Mouse (Mus musculus) lung, postnatal 4 days (tissue): ENCODE results near the gene Atp7b.

Experiments
- DNase-seq, 2 experiments: peaks; one replicate each; pipeline ENCODE4 v3.0.0; 2021

The Atp7b gene

DNA sequence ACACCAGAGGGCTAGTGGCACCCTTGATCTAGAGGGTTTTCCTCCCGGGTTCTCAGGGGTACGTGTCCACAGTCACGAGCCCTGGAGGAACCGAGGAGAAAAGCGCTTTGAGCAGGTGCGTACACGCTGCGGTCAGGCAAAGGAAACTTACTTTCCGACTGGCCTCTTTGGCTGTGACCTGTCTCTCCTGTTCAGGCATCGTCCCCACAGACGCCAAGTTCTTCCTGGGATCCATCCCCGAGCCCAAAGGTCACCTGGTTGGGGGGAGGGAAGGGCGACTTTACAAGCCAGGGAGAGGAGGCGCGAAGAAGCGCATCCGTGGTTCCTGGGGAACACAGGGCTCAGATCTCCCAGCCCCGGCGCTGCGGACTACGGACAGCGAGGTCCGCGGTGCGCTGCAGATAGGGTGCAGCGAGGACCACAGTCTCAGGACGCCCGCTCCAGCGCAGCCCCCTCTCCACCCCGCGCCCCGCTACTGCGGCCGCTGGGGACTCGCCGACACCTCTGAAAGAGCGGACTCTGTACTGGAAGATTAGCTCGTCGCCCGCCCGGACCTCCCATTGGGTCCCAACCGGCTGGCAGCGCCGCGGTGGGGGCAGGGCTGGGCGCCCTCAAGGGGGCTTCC is at the start of gene Atp7b:
TSS of gene Atp7b (minus strand) at position 485 of the 625 bp plus-strand sequence.
- peak in 1 of 2 experiments; percentile 25 for DNase-seq

DNA sequence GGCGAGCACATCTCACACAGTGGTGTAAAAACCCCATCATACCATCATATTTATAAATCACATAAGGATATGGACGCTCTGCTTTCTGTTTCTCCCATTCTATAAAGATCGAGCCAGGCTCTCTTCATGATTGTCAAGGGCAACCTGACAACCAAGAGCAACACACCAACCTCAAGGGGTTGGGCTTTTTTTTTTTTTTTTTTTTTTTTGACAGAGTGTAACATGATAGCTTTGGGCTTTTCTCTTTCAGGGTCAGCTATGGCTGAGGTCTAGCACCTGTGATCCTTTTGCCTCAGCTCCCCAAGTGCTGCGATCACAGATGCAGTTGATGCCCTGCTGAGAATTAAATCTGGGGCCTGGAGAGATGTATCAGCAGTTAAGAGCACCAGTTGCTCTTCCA is 46.9 kb upstream of the Atp7b start:
- no peak for DNase-seq

DNA sequence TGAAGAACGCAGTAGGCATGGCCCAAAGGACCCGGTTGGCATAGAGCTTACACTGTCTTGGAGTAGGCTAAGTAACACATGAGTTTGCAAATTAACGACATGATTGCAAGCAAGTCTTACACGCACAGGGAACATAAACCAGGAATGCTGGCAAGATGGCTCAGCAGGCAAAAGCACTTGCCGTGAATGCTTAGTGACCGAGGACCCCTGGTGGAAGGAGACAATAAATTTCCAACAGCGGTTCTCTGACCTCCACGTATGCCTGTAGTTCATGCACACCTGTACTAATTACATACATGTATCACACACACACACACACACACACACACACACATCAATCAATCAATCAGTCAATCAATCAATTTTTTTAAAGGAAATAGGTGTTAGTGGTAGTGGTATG is 31.5 kb upstream of the Atp7b start:
- no peak for DNase-seq

DNA sequence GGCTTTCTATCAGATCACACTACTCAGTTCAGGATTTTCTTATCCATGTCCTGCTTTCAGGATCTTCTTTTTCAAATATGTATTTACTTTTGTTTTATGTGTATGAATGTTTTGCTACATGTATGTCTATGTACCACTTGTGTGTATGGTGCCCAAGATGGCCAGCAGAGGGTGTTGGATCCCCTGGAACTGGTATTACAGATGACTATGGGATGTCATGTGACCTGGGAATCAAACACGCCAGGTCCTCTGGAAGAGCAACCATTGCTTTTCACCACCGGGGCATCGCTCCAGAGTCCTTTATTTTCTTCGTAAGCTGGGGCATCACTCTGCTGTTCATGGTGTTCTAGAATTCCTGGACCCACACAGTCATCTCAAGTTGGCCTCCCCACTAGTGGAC is 29.1 kb upstream of the Atp7b start:
- DNase-seq, result no peak

DNA sequence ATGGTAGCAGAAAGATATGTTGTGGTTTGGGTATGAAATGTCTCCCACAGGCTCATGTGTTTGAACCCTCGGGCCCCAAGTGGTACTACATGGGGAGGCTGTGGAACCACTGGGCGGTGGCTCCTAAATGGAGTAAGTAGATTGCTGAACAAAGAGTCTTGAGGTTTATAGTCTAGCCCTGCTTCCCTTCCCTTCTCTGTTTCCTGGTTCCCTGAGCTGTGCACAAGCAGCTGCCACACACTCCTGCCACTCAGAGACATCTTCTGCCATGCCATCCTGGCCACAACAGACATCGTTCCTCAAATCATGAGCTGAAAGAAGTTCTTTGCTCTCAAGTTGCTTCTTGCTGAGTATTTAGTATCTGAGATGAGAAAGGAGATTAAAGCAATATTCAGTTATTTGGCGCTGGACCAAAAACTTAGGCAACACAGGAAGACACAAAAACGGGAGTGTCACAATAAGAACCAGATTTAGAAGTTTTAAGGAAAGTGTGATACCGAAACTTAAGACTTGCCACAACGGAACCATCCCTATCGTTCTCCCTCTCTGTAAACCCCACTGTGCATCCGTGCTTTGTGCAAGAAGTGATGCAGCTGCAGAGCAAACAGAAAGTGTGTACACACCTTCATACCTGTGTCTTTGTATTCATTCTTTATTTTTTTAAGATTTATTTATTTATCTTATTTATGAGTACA is 19.4 kb upstream of the Atp7b start:
- no peak for DNase-seq

DNA sequence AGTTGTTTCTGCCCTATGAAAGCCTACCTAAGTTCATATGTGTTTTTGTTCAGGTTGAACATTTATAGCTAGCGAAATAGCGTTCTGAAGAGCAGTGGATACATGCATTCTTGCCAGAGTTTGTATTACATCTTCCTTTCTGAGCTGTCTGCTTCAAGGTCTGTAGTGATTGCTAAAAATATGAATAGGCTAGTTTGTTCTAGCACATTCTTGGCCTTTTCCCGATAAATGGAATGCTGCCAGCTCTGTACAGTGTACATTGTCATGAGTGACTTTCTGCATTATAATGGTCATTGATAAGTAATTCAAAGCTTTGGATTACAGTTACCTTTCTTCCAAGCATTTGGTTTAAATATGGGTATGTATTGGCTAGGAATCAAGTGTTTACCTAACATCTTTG is 1.0 kb upstream of the Atp7b start:
- DNase-seq, result no peak

DNA sequence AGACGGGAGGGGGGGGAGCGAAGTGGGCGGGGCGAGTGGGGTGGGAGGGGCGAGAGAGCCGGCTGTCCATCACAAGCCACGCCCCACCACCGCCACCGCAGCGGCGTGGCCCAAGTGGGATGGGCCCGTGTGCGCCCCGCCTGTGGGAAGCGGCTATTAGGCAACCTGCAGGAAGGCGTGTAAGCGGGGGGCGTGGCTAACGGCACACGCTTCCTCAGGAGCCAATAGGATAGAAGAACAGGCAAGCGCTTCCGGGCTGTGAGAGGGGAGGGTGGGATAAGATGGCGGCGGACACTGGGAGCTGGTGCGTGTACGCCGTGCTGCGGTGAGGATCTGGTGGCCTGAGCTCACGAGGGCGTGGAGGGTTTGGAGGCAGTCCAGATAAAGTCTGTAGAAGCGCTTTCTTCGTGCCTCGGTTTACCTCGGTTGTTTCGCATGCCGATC is 363 bp upstream of the Atp7b start, which contains the start of gene Alg11:
TSS of gene Alg11 (plus strand) at position 276 of the 444 bp plus-strand sequence.
- peak; percentile 96 to 99 for DNase-seq

DNA sequence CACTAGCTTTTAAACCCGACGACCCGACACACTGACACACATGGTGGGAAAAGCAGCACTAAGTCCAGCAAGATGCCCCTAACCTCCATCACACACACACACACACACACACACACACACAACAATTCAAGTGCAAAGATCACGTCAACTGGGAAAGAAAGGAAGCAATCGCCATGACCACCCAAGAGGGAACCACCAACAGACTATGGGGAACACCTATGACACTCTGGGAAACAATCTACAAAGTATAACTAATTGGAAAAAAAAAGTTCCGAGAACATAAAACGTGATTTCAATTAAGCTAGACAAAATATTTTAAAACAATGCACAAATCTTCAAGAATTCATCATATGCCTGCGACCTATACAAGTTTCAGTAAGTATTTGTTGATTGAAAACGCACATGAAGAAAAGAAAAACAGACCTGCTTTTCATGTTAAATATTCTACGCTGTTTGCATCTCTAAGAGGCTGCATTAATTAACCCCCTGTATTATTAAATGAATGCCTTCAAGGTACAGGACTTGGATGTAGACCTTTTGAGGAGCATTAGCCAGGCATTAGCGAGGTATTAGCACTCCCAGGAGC is 859 bp downstream of the Atp7b start:
- DNase-seq, result no peak

DNA sequence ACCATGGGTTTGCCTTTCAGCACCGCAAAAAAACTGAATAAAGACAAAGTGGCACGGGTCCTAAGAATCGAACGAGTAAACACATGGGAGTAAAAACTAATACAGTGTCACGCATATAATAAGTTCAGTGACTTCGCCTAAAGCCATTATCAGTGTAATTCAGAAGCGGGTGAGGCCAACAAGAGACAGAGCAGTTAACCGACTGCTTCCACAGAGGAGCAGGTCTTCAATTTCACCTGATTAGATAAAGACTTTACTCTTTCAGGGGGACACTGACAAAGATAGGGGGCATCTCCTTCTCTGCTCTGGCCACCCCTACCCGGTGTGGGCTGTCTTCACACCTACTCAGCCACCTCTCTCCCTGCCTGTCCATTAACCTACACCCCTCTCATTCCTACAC is 1.7 kb downstream of the Atp7b start:
- no peak for DNase-seq

DNA sequence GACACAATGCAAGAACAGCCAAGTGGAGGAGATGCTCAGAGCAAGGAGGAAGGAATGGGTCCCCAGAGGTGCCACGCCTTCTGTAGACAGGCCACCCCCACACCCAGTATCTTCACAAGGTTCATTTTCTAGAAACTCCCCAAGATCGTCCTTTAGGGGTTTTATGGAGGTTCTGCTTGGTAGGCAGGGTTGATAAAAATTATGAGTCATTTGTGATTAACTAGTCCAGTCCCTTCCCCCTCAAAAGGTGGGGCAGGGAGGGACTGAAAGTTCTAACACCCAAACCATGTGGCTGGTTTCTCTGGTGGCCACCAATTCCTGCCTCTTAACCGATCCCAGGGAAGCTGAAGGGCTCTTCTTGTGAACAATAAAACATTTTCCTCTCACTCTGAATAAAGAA is 3.3 kb downstream of the Atp7b start:
- no peak for DNase-seq

DNA sequence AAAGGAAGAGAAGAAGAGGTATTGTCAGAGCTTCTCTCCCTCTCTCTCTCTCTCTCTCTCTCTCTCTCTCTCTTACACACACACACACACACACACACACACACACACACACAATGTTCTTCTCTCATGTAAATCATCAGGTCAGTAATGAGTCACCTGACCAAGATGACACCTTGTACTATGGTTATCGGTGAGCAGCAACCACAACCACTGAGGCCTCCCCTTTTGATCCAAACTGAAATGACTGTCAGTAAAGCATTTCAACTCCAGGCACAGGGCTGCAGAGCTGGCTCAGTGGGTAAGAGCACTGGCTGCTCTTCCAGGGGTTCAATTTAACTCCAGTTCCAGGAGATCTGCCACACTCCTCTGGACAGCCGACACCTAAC is 4.6 kb downstream of the Atp7b start:
- DNase-seq, result no peak

DNA sequence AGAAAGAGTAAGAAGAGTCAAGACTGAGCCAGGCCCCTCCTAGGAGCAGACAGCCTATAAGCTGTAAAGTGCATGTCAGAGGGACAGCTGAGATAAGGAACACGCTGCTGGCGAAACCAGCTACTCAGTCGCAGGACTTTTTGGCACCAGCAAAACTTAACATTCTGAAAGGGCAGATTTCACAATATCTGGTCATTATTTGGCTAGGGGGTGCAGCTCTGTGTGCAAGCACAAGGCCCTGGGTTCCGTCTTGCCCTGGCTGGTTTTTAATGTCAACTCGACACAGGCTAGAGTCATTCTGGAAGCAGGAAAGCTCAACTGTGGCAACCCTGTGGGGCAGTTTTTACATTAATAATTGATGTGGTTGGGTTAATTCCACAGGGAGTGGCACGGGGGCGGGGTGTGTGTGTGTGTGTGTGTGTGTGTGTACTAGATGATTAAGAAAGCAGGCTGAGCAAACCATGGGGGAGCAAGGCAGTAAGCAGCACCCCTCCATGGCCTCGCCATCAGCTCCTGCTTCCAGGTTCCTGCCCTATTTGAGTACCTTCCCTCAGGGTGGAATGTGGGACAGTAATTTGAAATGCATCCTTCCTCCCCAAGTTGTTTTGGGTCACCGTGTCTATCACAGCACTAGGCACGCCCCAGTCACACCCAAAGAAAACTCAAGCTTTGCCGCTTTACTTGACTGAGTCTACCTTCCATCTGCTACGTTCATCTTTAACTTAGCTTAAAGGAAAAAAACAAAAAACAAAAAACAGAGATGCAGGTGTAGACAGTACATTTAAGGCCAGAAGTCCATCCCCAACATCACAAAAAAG is 5.2 kb downstream of the Atp7b start:
- peak; percentile 8 to 34 for DNase-seq

DNA sequence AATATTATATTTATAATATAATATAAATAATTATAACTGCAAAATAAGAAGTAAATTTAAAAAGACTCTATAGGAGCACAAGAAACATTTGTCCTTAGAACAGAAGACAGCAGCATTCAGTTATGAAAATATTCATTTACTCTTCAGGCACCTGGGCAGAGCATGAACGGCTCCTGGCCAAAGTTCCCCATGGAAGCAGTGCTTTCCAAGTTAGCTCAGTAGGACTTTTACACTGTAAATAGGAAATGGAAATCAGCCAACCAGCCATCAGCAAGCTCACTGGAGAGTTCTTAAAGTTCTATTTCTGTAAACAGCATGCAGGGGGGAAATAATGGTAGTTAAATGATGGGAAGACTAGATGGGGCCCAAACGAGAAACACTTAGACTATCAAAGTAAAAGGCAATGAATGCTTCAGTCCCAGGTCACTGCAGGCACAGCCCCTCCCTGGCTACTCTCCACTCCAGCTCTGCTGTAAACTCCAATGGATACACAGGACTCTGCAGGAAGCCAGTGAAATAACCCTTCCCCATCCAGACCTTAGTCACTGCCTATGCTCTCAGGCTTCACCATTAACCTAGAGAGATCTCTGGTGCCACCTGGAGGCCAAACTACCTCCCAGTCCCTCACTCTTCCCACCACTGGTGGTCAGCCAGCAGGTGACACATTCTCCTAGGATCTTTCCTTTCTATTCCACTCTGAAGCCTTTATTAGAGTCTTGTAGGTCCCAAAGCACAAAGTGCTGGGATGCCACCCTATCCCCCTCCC is 12.2 kb downstream of the Atp7b start:
- DNase-seq, result peak; percentile 35 to 70

DNA sequence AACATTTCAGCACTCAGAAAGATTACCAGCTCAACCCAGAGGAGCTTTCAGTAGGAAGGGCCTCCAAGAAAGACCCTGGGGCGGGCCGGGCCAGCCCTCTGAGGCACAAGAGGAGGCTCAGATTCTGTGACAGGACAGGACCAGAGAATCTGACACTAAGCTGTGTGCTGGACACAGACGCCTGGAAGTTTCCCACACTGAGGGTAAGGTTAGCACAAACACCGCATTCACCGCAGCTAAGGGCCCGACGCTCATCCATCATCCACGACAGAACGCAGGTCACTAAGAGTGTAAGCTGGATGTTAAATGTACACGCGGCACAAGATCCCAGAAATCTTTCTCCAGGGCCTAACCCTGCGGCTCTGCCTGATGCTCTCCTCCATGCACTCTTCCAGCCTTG is 16.4 kb downstream of the Atp7b start:
- no peak for DNase-seq

DNA sequence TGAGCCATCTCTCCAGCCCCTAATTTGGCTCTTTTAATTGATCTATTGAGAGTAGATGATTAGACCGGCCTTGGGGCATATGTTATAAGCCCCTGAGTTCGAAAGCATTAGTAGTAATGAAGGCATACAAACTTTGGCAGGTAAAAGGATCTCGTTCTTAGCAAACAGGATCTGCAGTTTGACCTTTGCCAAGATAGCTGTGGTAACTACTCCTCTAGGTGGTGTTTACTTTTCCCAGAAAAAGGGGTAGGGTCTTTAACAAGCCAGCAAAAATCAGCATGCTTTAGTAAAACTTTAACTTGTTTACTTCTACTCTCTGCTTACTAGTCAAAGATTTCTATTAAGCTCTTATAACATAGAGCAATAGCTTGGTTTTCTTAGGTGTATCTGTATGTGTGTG is 17.6 kb downstream of the Atp7b start:
- DNase-seq, result no peak

DNA sequence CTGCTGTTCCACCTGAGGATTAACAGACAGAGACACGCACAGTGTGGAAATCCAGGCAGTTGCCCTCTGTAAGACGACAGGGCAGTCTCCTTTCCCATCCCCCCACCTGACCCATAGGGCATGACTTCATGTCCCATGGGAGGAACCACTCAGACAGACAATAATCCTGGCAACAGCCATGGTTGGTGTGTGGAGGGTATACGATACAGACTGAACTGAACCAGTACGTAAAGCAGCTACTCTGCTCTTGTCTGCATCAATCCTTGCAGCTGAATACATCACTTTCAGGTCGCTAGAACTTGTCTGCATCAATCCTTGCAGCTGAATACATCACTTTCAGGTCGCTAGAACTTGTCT is 20.0 kb downstream of the Atp7b start:
- DNase-seq, result no peak

DNA sequence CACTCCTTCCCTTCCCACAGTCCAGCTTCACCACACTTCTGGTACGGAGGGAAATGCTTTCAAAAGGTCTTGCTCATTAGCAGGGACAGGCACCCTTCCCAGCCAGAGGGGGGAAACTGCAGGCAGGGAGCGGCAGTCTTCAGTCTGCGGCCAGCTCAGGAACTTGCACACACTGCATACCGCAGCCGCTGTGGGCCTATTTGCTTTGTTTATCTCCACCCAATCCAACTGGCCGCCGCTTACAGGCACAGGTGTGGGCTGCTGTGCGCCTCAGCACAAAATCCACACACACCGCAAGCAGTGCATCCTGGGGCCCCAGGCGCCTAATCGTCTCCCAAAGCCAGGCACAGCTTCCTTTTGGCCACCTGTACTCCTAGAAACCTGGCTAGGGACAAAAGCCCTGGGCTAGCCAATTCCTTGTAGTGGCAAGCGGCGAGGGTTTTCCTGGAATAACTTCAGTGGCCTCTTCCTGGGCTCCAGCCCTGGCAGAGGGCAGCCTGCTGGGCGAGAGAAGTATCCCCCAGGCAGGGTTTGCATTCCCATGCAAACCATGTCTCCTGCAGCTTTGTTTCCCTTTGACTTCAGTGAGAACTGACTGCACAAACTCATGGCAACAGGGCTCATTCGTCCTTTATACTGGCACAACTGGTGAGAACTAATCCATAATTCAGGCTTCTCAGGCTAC is 20.5 kb downstream of the Atp7b start:
- DNase-seq, result peak; percentile 48 to 71

DNA sequence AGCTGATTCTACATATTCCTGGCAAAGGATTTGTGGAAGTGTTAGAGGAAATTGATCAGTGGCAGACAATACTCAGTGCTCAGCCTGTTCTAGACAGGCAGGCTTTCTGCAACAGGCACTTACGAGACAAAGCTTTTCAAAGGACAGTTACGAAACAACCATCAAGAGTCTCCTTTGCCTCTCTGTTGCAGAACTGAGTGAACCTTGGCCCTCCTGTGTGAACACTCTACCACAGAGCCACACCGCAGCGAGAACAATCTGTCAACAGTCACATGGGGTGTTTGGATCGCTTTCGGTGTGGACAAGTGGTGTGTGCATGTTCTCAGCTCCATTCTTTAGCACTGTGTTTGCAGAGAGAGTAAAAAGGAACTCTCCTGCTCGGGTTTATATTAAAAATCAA is 23.1 kb downstream of the Atp7b start:
- DNase-seq, result peak; percentile 39 to 65

DNA sequence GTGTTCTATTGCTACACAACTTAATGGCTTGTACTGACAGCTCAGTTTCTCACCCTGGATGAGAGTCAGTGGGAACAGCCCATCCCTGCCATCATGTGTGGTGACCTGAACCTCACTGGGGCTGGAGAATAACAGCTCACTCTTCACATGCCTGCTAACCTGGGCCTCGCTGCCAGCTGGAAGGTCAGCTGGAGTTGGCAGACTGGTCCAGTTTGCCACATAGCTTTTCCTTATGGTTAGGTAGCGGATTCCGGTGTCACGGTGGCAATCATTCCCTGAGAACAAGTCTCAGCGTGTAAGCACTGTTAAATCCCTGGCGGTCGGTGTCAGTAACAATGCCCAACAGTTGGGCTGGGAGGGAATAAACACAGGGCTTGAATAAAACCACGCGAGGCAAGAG is 24.0 kb downstream of the Atp7b start:
- DNase-seq, result no peak

DNA sequence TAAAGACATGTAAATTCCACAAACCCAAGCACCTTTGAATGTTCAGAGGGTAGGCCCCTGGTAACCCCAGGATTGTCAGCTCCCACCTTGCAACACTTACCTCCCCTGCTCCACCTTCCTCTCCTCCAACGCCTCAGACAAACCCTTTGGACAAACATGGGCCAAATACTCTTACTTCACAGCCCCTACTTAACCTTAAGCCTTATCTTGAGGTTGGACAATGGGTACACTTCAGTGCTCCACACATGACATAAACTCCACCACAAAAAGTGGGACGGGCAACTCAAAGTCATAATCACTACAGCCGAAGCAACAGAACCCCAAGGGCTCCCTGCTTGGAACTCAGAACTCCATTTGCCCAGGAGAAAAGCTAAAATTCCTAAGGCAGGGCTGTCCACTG is 29.1 kb downstream of the Atp7b start:
- DNase-seq, result no peak

DNA sequence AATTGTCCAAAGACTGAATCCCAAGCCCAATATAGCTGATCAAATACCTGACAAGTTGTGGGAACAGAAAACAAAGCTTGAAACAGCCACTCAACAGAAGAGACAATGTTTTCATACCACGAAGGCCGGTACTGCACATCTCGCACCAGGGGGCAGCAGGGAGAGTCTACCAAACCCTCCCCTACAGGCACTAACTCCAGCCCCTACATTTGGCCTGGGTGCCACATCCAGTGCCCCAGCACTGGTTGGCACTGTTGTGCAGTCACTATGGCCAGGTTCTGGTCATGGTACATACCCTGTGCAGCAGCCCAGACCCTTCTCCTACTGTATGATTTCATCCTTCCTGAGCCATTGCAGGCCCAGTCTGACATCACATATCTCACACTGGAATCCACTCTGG is 31.1 kb downstream of the Atp7b start:
- DNase-seq, result no peak

DNA sequence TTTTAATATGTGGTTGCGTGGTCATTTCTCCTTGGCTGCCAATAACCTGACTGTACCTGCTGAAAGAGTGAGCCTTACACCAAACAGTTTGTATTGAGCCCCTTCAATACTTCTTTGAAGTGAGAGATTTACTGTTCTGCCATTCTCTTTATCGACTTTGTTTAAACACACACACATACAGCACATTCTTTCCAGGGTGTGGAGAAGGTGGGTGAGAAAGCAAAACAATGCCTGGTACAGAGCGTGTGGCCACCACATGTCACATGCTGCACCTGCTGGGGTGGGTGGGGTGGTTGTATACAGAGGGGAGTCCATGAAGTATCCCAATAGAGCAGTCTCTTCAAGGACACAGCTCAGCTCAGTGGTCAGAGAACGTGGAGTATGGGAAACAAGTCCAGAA is 34.9 kb downstream of the Atp7b start:
- DNase-seq, result peak in 1 of 2 experiments; percentile 39
